Mouse (Mus musculus) ZHBTc4 (cell line): ENCODE measurements around the gene Arrdc1.
"Not testable (repeated sequence)": the region's sequence is repeated elsewhere in the genome, so short reads cannot be mapped to it uniquely, and the experiment has no call there.

Experiments
- DNase-seq: peaks from one replicate; pipeline ENCODE4 v3.0.0-alpha.2; 2011; ENCODE audit warnings: low read depth, low spot score

Gene Arrdc1

GRCm38 (mm10) chr2:24935057-24935796 lies at the start of gene Arrdc1:
Gene Arrdc1 (minus strand): TSS chr2:24935252.
- peak; percentile 99 for DNase-seq

GRCm38 (mm10) chr2:24976960-24977359 lies 41.9 kb upstream of the Arrdc1 start:
- DNase-seq = no peak

- peak; percentile 83 for DNase-seq
Measured at GRCm38 (mm10) chr2:24975704-24976297, 40.7 kb upstream of the Arrdc1 start, which contains the start of gene Pnpla7. Gene Pnpla7 (plus strand): TSS chr2:24976033.

GRCm38 (mm10) chr2:24974906-24975703 lies 40.1 kb upstream of the Arrdc1 start, which contains the start of gene Mrpl41:
Gene Mrpl41 (minus strand): TSS chr2:24975098.
- DNase-seq = peak; percentile 98

- not testable (repeated sequence) for DNase-seq
Measured at GRCm38 (mm10) chr2:24974452-24974851, 39.4 kb upstream of the Arrdc1 start.

GRCm38 (mm10) chr2:24970386-24970785 lies 35.3 kb upstream of the Arrdc1 start:
- no peak for DNase-seq

GRCm38 (mm10) chr2:24962304-24963000 lies 27.4 kb upstream of the Arrdc1 start, which contains the start of gene Dph7:
Gene Dph7 (plus strand): TSS chr2:24962400.
- peak; percentile 91 for DNase-seq

GRCm38 (mm10) chr2:24960910-24961309 lies 25.9 kb upstream of the Arrdc1 start:
- DNase-seq = no peak

GRCm38 (mm10) chr2:24952537-24953055 lies 17.5 kb upstream of the Arrdc1 start:
- no peak for DNase-seq

GRCm38 (mm10) chr2:24950189-24950535 lies 15.1 kb upstream of the Arrdc1 start:
- DNase-seq = peak; percentile 56

- DNase-seq = peak; percentile 99
Measured at GRCm38 (mm10) chr2:24949421-24950188, 14.6 kb upstream of the Arrdc1 start, which contains the start of gene Zmynd19. Gene Zmynd19 (plus strand): TSS chr2:24949792.

GRCm38 (mm10) chr2:24944304-24944703 lies 9.3 kb upstream of the Arrdc1 start:
- DNase-seq = peak; percentile 61

GRCm38 (mm10) chr2:24942092-24942491 lies 7.0 kb upstream of the Arrdc1 start:
- DNase-seq = no peak

- peak; percentile 12 for DNase-seq
Measured at GRCm38 (mm10) chr2:24934441-24934963, 550 bp downstream of the Arrdc1 start.

GRCm38 (mm10) chr2:24929593-24929992 lies 5.5 kb downstream of the Arrdc1 start:
- DNase-seq = no peak

- DNase-seq = peak; percentile 45
Measured at GRCm38 (mm10) chr2:24929119-24929518, 5.9 kb downstream of the Arrdc1 start.

- no peak for DNase-seq
Measured at GRCm38 (mm10) chr2:24927810-24928479, 7.1 kb downstream of the Arrdc1 start.

- DNase-seq = no peak
Measured at GRCm38 (mm10) chr2:24926965-24927358, 8.1 kb downstream of the Arrdc1 start.

GRCm38 (mm10) chr2:24926345-24926964 lies 8.6 kb downstream of the Arrdc1 start:
- no peak for DNase-seq
